Mouse (Mus musculus) heart, postnatal 0 days (tissue): ENCODE results near the gene Pde4d.

Source experiments
- CTCF ChIP-seq: IDR thresholded peaks from 2 replicates; pipeline ENCODE4 v1.5.1; 2016; ENCODE audit warnings: antibody characterized with exemption, control low read depth, low read depth
- EP300 ChIP-seq: IDR thresholded peaks from 2 replicates; pipeline ENCODE4 v1.6.1; 2016; ENCODE audit warnings: antibody characterized with exemption, low read depth

DNA sequence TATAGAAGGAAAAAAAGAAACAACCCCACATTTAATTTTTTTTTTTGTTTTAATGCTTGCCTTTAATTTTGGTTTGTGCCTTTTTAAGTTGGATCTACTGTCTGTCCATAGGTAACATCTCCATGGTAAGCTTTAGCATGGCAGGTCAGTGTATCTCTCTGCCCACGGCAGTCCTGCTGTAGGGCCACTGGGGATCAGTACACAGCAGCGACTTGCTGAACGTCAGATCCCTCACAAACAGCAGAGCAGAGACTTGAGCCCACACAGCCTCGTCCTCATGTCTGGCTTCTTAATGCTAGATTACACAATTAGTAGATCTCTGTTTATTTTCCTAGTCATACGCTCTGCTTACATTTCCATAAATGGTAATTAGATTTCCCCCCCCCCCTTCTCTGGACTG is 782.8 kb downstream of the Pde4d start:
- TF ChIP-seq EP300, result no peak
- no peak for TF ChIP-seq CTCF
